Mouse (Mus musculus) ES-Bruce4 (cell line): Measurements from ENCODE around the gene Gm43064. TPM values are rescaled to one million over a fixed set of nuclear protein-coding genes. Genes with fewer than 3 reads are reported as not detected.

Experiments used
- H3K27ac ChIP-seq: 2 replicates; pipeline ENCODE4 v1.5.1; 2012; ENCODE audit warnings: low read length, inconsistent platforms; ENCODE audit not compliant: insufficient read depth
- H3K27me3 ChIP-seq: 2 replicates; pipeline ENCODE4 v1.6.1; 2012; ENCODE audit warnings: mild to moderate bottlenecking, low read length, inconsistent platforms; ENCODE audit not compliant: control insufficient read depth, poor library complexity, insufficient read depth, severe bottlenecking
- H3K36me3 ChIP-seq: 2 replicates; pipeline ENCODE4 v1.6.1; 2012; ENCODE audit warnings: inconsistent platforms, mild to moderate bottlenecking, low read length, moderate library complexity; ENCODE audit not compliant: control insufficient read depth, poor library complexity, insufficient read depth, severe bottlenecking
- H3K4me1 ChIP-seq: one replicate; pipeline ENCODE4 v1.8.1; 2011; ENCODE audit warnings: low read length; ENCODE audit not compliant: control insufficient read depth, insufficient read depth
- H3K4me3 ChIP-seq: 2 replicates; pipeline ENCODE4 v1.5.1; 2011; ENCODE audit warnings: low read depth, mild to moderate bottlenecking, low read length
- H3K9ac ChIP-seq: 2 replicates; pipeline ENCODE4 v1.6.1; 2012; ENCODE audit warnings: low read depth, mild to moderate bottlenecking, inconsistent platforms; ENCODE audit not compliant: poor library complexity, severe bottlenecking
- H3K9me3 ChIP-seq: replicated peaks from 2 replicates; pipeline ENCODE4 v1.6.1; 2012; ENCODE audit warnings: mild to moderate bottlenecking, low read length, inconsistent platforms; ENCODE audit not compliant: control insufficient read depth, poor library complexity, insufficient read depth, severe bottlenecking
- CTCF ChIP-seq: IDR thresholded peaks from one replicate; pipeline ENCODE4 v1.8.1; 2011; ENCODE audit warnings: low read depth, low read length
- EP300 ChIP-seq: IDR thresholded peaks from 2 replicates; pipeline ENCODE4 v1.6.1; 2011; ENCODE audit warnings: low read depth, low read length; ENCODE audit not compliant: insufficient read depth
- POLR2A ChIP-seq: IDR thresholded peaks from one replicate; pipeline ENCODE4 v1.8.1; 2011; ENCODE audit warnings: low read length; ENCODE audit not compliant: insufficient read depth
- polyA plus RNA-seq: library from polyadenylated mRNA; stranded (reverse); fragments of >200 nt; gene quantifications from 2 replicates; pipeline ENCODE4 v1.2.4, GENCODE M21; 2011; ENCODE audit warnings: low read depth; ENCODE audit not compliant: missing spikeins, insufficient read depth, insufficient read length

Gm43064 gene
- polyA plus RNA-seq, 1 experiment: not detected

DNA sequence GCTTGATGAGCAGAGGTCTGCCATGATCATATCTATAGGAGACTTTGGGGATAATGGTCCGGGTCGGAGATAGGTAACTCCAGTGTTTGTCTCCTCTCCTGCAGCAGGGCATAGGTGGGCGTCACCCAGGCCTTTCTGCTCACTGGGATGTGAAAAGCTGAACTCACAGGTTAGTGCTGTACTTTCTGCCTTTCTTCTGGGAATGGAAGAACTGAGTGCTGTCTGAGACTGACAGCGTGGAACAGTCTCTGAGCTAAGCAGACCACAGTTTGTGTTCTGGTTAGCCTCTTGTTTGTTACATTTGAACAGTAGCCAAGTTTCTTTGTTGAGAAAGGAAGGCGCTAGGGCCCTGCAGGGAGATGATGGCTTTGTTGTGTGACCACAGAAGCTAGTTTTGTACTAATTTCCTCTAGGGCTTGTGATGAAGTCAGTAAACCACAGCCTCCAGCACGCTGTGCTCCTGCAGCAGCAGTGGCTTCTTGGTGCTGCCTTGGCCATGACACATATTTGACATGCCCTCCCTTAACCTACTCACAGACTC lies 50.5 kb downstream of the Gm43064 start:
- no peak for TF ChIP-seq EP300
- no peak for TF ChIP-seq POLR2A
- no peak for TF ChIP-seq CTCF

DNA sequence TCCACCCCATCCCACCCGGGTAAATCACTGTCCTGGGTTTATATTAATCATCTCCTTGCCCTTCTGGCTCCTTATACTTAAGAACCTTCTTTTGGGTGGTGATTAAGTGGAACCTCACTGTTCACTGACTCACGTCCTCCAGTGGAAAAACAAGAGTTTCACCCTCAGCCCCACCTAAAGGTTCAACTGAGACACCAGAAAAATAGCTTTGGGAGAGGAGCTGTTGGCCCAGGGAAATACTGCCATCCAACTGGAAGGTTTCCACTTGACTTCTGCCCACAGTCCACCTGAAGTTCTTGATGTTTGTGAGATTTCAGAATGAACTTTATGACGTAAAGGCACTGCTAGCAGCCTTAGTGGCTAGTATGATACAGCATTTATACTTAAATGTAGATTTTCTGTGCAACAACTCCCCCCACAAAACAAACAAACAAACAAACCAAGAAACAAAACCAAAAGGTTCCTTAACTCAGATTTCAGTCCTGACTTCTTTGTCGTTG lies 53.4 kb downstream of the Gm43064 start:
- H3K27ac ChIP-seq: no peak overlapping the region

More for the DNA sequence above, 50.5 kb downstream of the Gm43064 start:
- no peaks in the 10 kb centered on the region for H3K9me3 ChIP-seq
- no peak overlapping the region for H3K27ac ChIP-seq
- no peak overlapping the region for H3K4me3 ChIP-seq
- H3K9ac ChIP-seq: no peak overlapping the region
- H3K36me3 ChIP-seq: no peaks in the 10 kb centered on the region
- no peaks in the 10 kb centered on the region for H3K4me1 ChIP-seq
- no peaks in the 10 kb centered on the region for H3K27me3 ChIP-seq

GRCm38 (mm10) chr3:103864200-103864599 lies 54.8 kb downstream of the Gm43064 start:
- Histone ChIP-seq H3K4me1 (no peaks in the 10 kb centered on the region), H3K27ac (no peak overlapping the region), H3K9me3 (no peaks in the 10 kb centered on the region), H3K36me3 (no peaks in the 10 kb centered on the region), H3K9ac (no peak overlapping the region), H3K4me3 (no peak overlapping the region), H3K27me3 (no peaks in the 10 kb centered on the region)
- TF ChIP-seq EP300 (no peak), CTCF (no peak), POLR2A (no peak)

More for the DNA sequence above, 53.4 kb downstream of the Gm43064 start:
- Histone ChIP-seq H3K36me3 (no peaks in the 10 kb centered on the region), H3K9ac (no peak overlapping the region), H3K9me3 (no peaks in the 10 kb centered on the region), H3K27me3 (no peaks in the 10 kb centered on the region), H3K4me1 (no peaks in the 10 kb centered on the region), H3K4me3 (no peak overlapping the region)
- TF ChIP-seq CTCF: no peak
- no peak for TF ChIP-seq EP300
- TF ChIP-seq POLR2A: no peak

GRCm38 (mm10) chr3:103867424-103867971 lies 58.1 kb downstream of the Gm43064 start:
- Histone ChIP-seq H3K4me1 (no peaks in the 10 kb centered on the region), H3K27me3 (no peaks in the 10 kb centered on the region), H3K27ac (no peak overlapping the region), H3K4me3 (no peak overlapping the region), H3K9me3 (no peaks in the 10 kb centered on the region), H3K9ac (no peak overlapping the region), H3K36me3 (no peaks in the 10 kb centered on the region)
- TF ChIP-seq POLR2A (no peak), EP300 (no peak), CTCF (no peak)

- H3K9ac ChIP-seq: no peak overlapping the region
- H3K36me3 ChIP-seq: no peaks in the 10 kb centered on the region
Observed at GRCm38 (mm10) chr3:103868008-103868407, 58.6 kb downstream of the Gm43064 start.

GRCm38 (mm10) chr3:103872663-103873098 lies 63.3 kb downstream of the Gm43064 start:
- Histone ChIP-seq H3K27ac (no peak overlapping the region), H3K9ac (no peak overlapping the region), H3K27me3 (no peaks in the 10 kb centered on the region), H3K4me1 (no peaks in the 10 kb centered on the region), H3K9me3 (no peaks in the 10 kb centered on the region), H3K36me3 (no peaks in the 10 kb centered on the region), H3K4me3 (no peak overlapping the region)
- no peak for TF ChIP-seq POLR2A
- TF ChIP-seq EP300: no peak
- TF ChIP-seq CTCF: no peak

More at GRCm38 (mm10) chr3:103868008-103868407, 58.6 kb downstream of the Gm43064 start:
- Histone ChIP-seq H3K9me3 (no peaks in the 10 kb centered on the region), H3K4me1 (no peaks in the 10 kb centered on the region), H3K27ac (no peak overlapping the region), H3K4me3 (no peak overlapping the region), H3K27me3 (no peaks in the 10 kb centered on the region)
- TF ChIP-seq POLR2A: no peak
- TF ChIP-seq EP300: no peak
- TF ChIP-seq CTCF: no peak
